Mouse (Mus musculus) intestine, embryonic 14.5 days (tissue): ENCODE measurements at regions not wholly inside any gene's neighbourhood (a gene's known extent, or its start where the extent isn't known, plus 50 kb on each side); places are given as distances from the start of the nearest gene placed in this dataset.

Experiments
- ATAC-seq: fragments of 200-750 bp; cut with Nextera tagmentation; replicated peaks from 2 replicates; pipeline ENCODE4 v1.8.0; 2017; ENCODE audit warnings: low read depth, moderate number of reproducible peaks, moderate TSS enrichment, moderate library complexity; ENCODE audit not compliant: low FRiP score, low TSS enrichment
- DNase-seq: peaks from one replicate; pipeline ENCODE4 v3.0.0-alpha.2; 2018; ENCODE audit warnings: low spot score
- H3K27ac ChIP-seq: fragments of 300-500 bp; sonication (generic); 2 replicates; pipeline ENCODE4 v1.5.1; 2014; ENCODE audit warnings: low read depth, mild to moderate bottlenecking, control low read depth
- H3K27me3 ChIP-seq: fragments of 300-500 bp; sonication (generic); replicated peaks from 2 replicates; pipeline ENCODE4 v1.6.1; 2014; ENCODE audit warnings: low read length, control low read depth; ENCODE audit not compliant: control insufficient read depth, insufficient read depth
- H3K36me3 ChIP-seq: fragments of 300-500 bp; sonication (generic); 2 replicates; pipeline ENCODE4 v1.6.1; 2014; ENCODE audit warnings: low read length, control low read depth; ENCODE audit not compliant: control insufficient read depth, insufficient read depth
- H3K4me1 ChIP-seq: fragments of 300-500 bp; sonication (generic); replicated peaks from 2 replicates; pipeline ENCODE4 v1.6.1; 2014; ENCODE audit warnings: low read length, control low read depth, mixed read lengths; ENCODE audit not compliant: control insufficient read depth, insufficient read depth
- H3K4me2 ChIP-seq: fragments of 300-500 bp; sonication (generic); 2 replicates; pipeline ENCODE4 v1.6.1; 2014; ENCODE audit warnings: low read length
- H3K4me3 ChIP-seq: fragments of 300-500 bp; sonication (generic); 2 replicates; pipeline ENCODE4 v1.5.1; 2014; ENCODE audit warnings: low read depth, low read length, control low read depth, mixed read lengths
- H3K9ac ChIP-seq: fragments of 300-500 bp; sonication (generic); 2 replicates; pipeline ENCODE4 v1.6.1; 2014; ENCODE audit warnings: mild to moderate bottlenecking, low read length
- H3K9me3 ChIP-seq: fragments of 300-500 bp; sonication (generic); 2 replicates; pipeline ENCODE4 v1.6.1; 2016; ENCODE audit warnings: low read length, control low read depth; ENCODE audit not compliant: control insufficient read depth
- WGBS: fragments of 180-500 bp; shearing (Covaris S2); extraction: QIAGEN DNeasy Blood & Tissue Kit; methylation state at CpG from one replicate; pipeline ENCODE4 v1.1.7; 2014; 5-methylcytosine and 5-hydroxymethylcytosine counted together

GRCm38 (mm10) chr14:74327291-74327690 is 313.3 kb upstream of the Htr2a start:
- Histone ChIP-seq H3K27ac (no peak overlapping the region), H3K4me3 (no peak overlapping the region), H3K4me1 (no peaks in the 10 kb centered on the region), H3K36me3 (no peaks in the 10 kb centered on the region), H3K4me2 (no peak overlapping the region), H3K9ac (no peak overlapping the region), H3K27me3 (no peaks in the 10 kb centered on the region), H3K9me3 (no peaks in the 10 kb centered on the region)
- DNase-seq: no peak
- 63% methylated on average over 1 of the region's 1 CpGs for WGBS
- no peak for ATAC-seq

- no peaks in the 10 kb centered on the region for H3K4me1 ChIP-seq
- H3K36me3 ChIP-seq: no peaks in the 10 kb centered on the region
- DNase-seq: no peak
- no peak for ATAC-seq
- no peak overlapping the region for H3K4me3 ChIP-seq
- H3K27ac ChIP-seq: no peak overlapping the region
- no peaks in the 10 kb centered on the region for H3K27me3 ChIP-seq
- H3K4me2 ChIP-seq: no peak overlapping the region
- no peaks in the 10 kb centered on the region for H3K9me3 ChIP-seq
- no peak overlapping the region for H3K9ac ChIP-seq
These were observed 289.9 kb upstream of the Htr2a start for GRCm38 (mm10) chr14:74350751-74351150.

GRCm38 (mm10) chr14:74352286-74352685 is 288.4 kb upstream of the Htr2a start:
- H3K27me3 ChIP-seq: no peaks in the 10 kb centered on the region
- H3K27ac ChIP-seq: no peak overlapping the region
- no peak for ATAC-seq
- no peak for DNase-seq
- no peaks in the 10 kb centered on the region for H3K4me1 ChIP-seq
- no peaks in the 10 kb centered on the region for H3K36me3 ChIP-seq
- H3K4me2 ChIP-seq: no peak overlapping the region
- WGBS: 35% methylated on average over 1 of the region's 1 CpGs
- H3K9ac ChIP-seq: no peak overlapping the region
- no peak overlapping the region for H3K4me3 ChIP-seq
- H3K9me3 ChIP-seq: no peaks in the 10 kb centered on the region

GRCm38 (mm10) chr14:74358730-74359444 is 281.8 kb upstream of the Htr2a start:
- no peak for ATAC-seq
- WGBS: 65% methylated on average over 5 of the region's 5 CpGs

GRCm38 (mm10) chr14:74359663-74360552 is 280.7 kb upstream of the Htr2a start:
- no peak overlapping the region for H3K27ac ChIP-seq
- no peak overlapping the region for H3K4me3 ChIP-seq
- H3K36me3 ChIP-seq: no peaks in the 10 kb centered on the region
- H3K4me2 ChIP-seq: no peak overlapping the region
- ATAC-seq (no peak), DNase-seq (no peak)
- H3K4me1 ChIP-seq: no peaks in the 10 kb centered on the region
- H3K9me3 ChIP-seq: no peaks in the 10 kb centered on the region
- H3K9ac ChIP-seq: no peak overlapping the region
- WGBS: 35% methylated on average over 12 of the region's 12 CpGs
- no peaks in the 10 kb centered on the region for H3K27me3 ChIP-seq

More at GRCm38 (mm10) chr14:74358730-74359444, 281.8 kb upstream of the Htr2a start:
- H3K9me3 ChIP-seq: no peaks in the 10 kb centered on the region
- no peak overlapping the region for H3K27ac ChIP-seq
- no peak overlapping the region for H3K4me3 ChIP-seq
- no peaks in the 10 kb centered on the region for H3K36me3 ChIP-seq
- H3K27me3 ChIP-seq: no peaks in the 10 kb centered on the region
- no peak overlapping the region for H3K4me2 ChIP-seq
- no peaks in the 10 kb centered on the region for H3K4me1 ChIP-seq
- no peak overlapping the region for H3K9ac ChIP-seq
- DNase-seq: no peak

- Histone ChIP-seq H3K9me3 (no peaks in the 10 kb centered on the region), H3K27ac (no peak overlapping the region), H3K36me3 (no peaks in the 10 kb centered on the region), H3K4me1 (no peaks in the 10 kb centered on the region), H3K27me3 (no peaks in the 10 kb centered on the region), H3K4me3 (no peak overlapping the region), H3K4me2 (no peak overlapping the region), H3K9ac (no peak overlapping the region)
- WGBS: 79% methylated on average over 7 of the region's 7 CpGs
- DNase-seq (no peak), ATAC-seq (no peak)
These were observed 256.2 kb upstream of the Htr2a start for GRCm38 (mm10) chr14:74384481-74384880.

GRCm38 (mm10) chr14:74392419-74392818 is 248.2 kb upstream of the Htr2a start:
- no peak overlapping the region for H3K27ac ChIP-seq
- no peaks in the 10 kb centered on the region for H3K4me1 ChIP-seq
- no peak for ATAC-seq
- H3K27me3 ChIP-seq: no peaks in the 10 kb centered on the region
- no peak overlapping the region for H3K9ac ChIP-seq
- no peak overlapping the region for H3K4me2 ChIP-seq
- no peak overlapping the region for H3K4me3 ChIP-seq
- WGBS: 87% methylated on average over 2 of the region's 2 CpGs
- DNase-seq: no peak
- H3K9me3 ChIP-seq: no peaks in the 10 kb centered on the region
- no peaks in the 10 kb centered on the region for H3K36me3 ChIP-seq

- Histone ChIP-seq H3K27ac (no peak overlapping the region), H3K9me3 (no peaks in the 10 kb centered on the region), H3K27me3 (no peaks in the 10 kb centered on the region), H3K4me3 (no peak overlapping the region), H3K9ac (no peak overlapping the region), H3K4me1 (no peaks in the 10 kb centered on the region), H3K36me3 (no peaks in the 10 kb centered on the region), H3K4me2 (no peak overlapping the region)
- ATAC-seq: no peak
- 81% methylated on average over 3 of the region's 3 CpGs for WGBS
- no peak for DNase-seq
These were observed 243.4 kb upstream of the Htr2a start for GRCm38 (mm10) chr14:74397202-74397601.
